Mouse (Mus musculus): Measurements from ENCODE around the gene Tmigd1. TPM values are rescaled to one million over a fixed set of nuclear protein-coding genes. Genes with fewer than 3 reads are reported as not detected.

The Tmigd1 gene
- polyA plus RNA-seq, 1 experiment from 2014 or later: not detected

GRCm38 (mm10) chr11:76891738-76892349 is 10.1 kb upstream of the Tmigd1 start:
- Histone ChIP-seq H3K79me2 (ENCODE audit: inconsistent target) (no peaks in the 10 kb centered on the region), H3K36me3 (ENCODE audit: inconsistent target) (no peaks in the 10 kb centered on the region), H3K4me3 (ENCODE audit: inconsistent target) (no peak overlapping the region), H3K27ac (no peak overlapping the region)
- WGBS (ENCODE audit: missing documents): 75% methylated on average over 4 of the region's 4 CpGs

GRCm38 (mm10) chr11:76892972-76893371 is 9.0 kb upstream of the Tmigd1 start:
- Histone ChIP-seq H3K79me2 (ENCODE audit: inconsistent target) (no peaks in the 10 kb centered on the region), H3K4me3 (ENCODE audit: inconsistent target) (no peak overlapping the region), H3K27ac (no peak overlapping the region), H3K36me3 (ENCODE audit: inconsistent target) (no peaks in the 10 kb centered on the region)
- WGBS (ENCODE audit: missing documents): 72% methylated on average over 3 of the region's 3 CpGs

- 6% methylated on average over 4 of the region's 4 CpGs for WGBS (ENCODE audit: missing documents)
- Histone ChIP-seq H3K36me3 (ENCODE audit: inconsistent target) (no peaks in the 10 kb centered on the region), H3K4me3 (ENCODE audit: inconsistent target) (no peak overlapping the region), H3K79me2 (ENCODE audit: inconsistent target) (no peaks in the 10 kb centered on the region), H3K27ac (no peak overlapping the region)
Observed at GRCm38 (mm10) chr11:76893570-76893969, 8.4 kb upstream of the Tmigd1 start.

- 22% methylated on average over 5 of the region's 5 CpGs for WGBS (ENCODE audit: missing documents)
- H3K36me3 ChIP-seq (ENCODE audit: inconsistent target): no peaks in the 10 kb centered on the region
Observed at GRCm38 (mm10) chr11:76894240-76894639, 7.7 kb upstream of the Tmigd1 start.

GRCm38 (mm10) chr11:76896360-76896759 is 5.6 kb upstream of the Tmigd1 start:
- 93% methylated on average over 6 of the region's 6 CpGs for WGBS (ENCODE audit: missing documents)
- Histone ChIP-seq H3K27ac (no peak overlapping the region), H3K4me3 (ENCODE audit: inconsistent target) (no peak overlapping the region), H3K79me2 (ENCODE audit: inconsistent target) (no peaks in the 10 kb centered on the region), H3K36me3 (ENCODE audit: inconsistent target) (no peaks in the 10 kb centered on the region)

More at GRCm38 (mm10) chr11:76894240-76894639, 7.7 kb upstream of the Tmigd1 start:
- H3K27ac ChIP-seq: no peak overlapping the region
- no peak overlapping the region for H3K4me3 ChIP-seq (ENCODE audit: inconsistent target)
- no peaks in the 10 kb centered on the region for H3K79me2 ChIP-seq (ENCODE audit: inconsistent target)

- Histone ChIP-seq H3K27ac (no peak overlapping the region), H3K36me3 (ENCODE audit: inconsistent target) (no peaks in the 10 kb centered on the region), H3K79me2 (ENCODE audit: inconsistent target) (no peaks in the 10 kb centered on the region), H3K4me3 (ENCODE audit: inconsistent target) (no peak overlapping the region)
- WGBS (ENCODE audit: missing documents): no CpG with 5 or more reads among the region's 1 CpGs
Observed at GRCm38 (mm10) chr11:76897126-76897525, 4.8 kb upstream of the Tmigd1 start.

GRCm38 (mm10) chr11:76897871-76898270 is 4.1 kb upstream of the Tmigd1 start:
- Histone ChIP-seq H3K79me2 (ENCODE audit: inconsistent target) (no peaks in the 10 kb centered on the region), H3K27ac (no peak overlapping the region), H3K36me3 (ENCODE audit: inconsistent target) (no peaks in the 10 kb centered on the region), H3K4me3 (ENCODE audit: inconsistent target) (no peak overlapping the region)
- WGBS (ENCODE audit: missing documents): 50% methylated on average over 3 of the region's 3 CpGs

GRCm38 (mm10) chr11:76898751-76899150 is 3.2 kb upstream of the Tmigd1 start:
- H3K79me2 ChIP-seq (ENCODE audit: inconsistent target): no peaks in the 10 kb centered on the region
- H3K4me3 ChIP-seq (ENCODE audit: inconsistent target): no peak overlapping the region
- no peak overlapping the region for H3K27ac ChIP-seq
- 65% methylated on average over 2 of the region's 3 CpGs for WGBS (ENCODE audit: missing documents)
- no peaks in the 10 kb centered on the region for H3K36me3 ChIP-seq (ENCODE audit: inconsistent target)

GRCm38 (mm10) chr11:76899758-76900738 is 1.9 kb upstream of the Tmigd1 start:
- H3K4me3 ChIP-seq (ENCODE audit: inconsistent target): no peak overlapping the region
- no peaks in the 10 kb centered on the region for H3K79me2 ChIP-seq (ENCODE audit: inconsistent target)
- no peaks in the 10 kb centered on the region for H3K36me3 ChIP-seq (ENCODE audit: inconsistent target)
- no peak overlapping the region for H3K27ac ChIP-seq
- WGBS (ENCODE audit: missing documents): 50% methylated on average over 5 of the region's 5 CpGs

GRCm38 (mm10) chr11:76904340-76904739 is 2.4 kb downstream of the Tmigd1 start:
- no peaks in the 10 kb centered on the region for H3K36me3 ChIP-seq (ENCODE audit: inconsistent target)
- no peak overlapping the region for H3K4me3 ChIP-seq (ENCODE audit: inconsistent target)
- no peaks in the 10 kb centered on the region for H3K79me2 ChIP-seq (ENCODE audit: inconsistent target)
- WGBS (ENCODE audit: missing documents): 86% methylated on average over 2 of the region's 2 CpGs
- no peak overlapping the region for H3K27ac ChIP-seq

- H3K27ac ChIP-seq: no peak overlapping the region
- 95% methylated on average over 7 of the region's 7 CpGs for WGBS (ENCODE audit: missing documents)
- no peak overlapping the region for H3K4me3 ChIP-seq (ENCODE audit: inconsistent target)
- no peaks in the 10 kb centered on the region for H3K79me2 ChIP-seq (ENCODE audit: inconsistent target)
- H3K36me3 ChIP-seq (ENCODE audit: inconsistent target): no peaks in the 10 kb centered on the region
Observed at GRCm38 (mm10) chr11:76908651-76909050, 6.7 kb downstream of the Tmigd1 start.

- WGBS (ENCODE audit: missing documents): 88% methylated on average over 3 of the region's 3 CpGs
Observed at GRCm38 (mm10) chr11:76911325-76912054, 9.5 kb downstream of the Tmigd1 start.

GRCm38 (mm10) chr11:76912055-76912395 is 10.1 kb downstream of the Tmigd1 start:
- Histone ChIP-seq H3K4me3 (ENCODE audit: inconsistent target) (no peak overlapping the region), H3K36me3 (ENCODE audit: inconsistent target) (no peaks in the 10 kb centered on the region), H3K79me2 (ENCODE audit: inconsistent target) (no peaks in the 10 kb centered on the region), H3K27ac (no peak overlapping the region)
- 69% methylated on average over 7 of the region's 7 CpGs for WGBS (ENCODE audit: missing documents)

More at GRCm38 (mm10) chr11:76911325-76912054, 9.5 kb downstream of the Tmigd1 start:
- Histone ChIP-seq H3K4me3 (ENCODE audit: inconsistent target) (no peak overlapping the region), H3K79me2 (ENCODE audit: inconsistent target) (no peaks in the 10 kb centered on the region), H3K36me3 (ENCODE audit: inconsistent target) (no peaks in the 10 kb centered on the region), H3K27ac (no peak overlapping the region)

GRCm38 (mm10) chr11:76914366-76914765 is 12.4 kb downstream of the Tmigd1 start:
- H3K27ac ChIP-seq: no peak overlapping the region
- H3K4me3 ChIP-seq (ENCODE audit: inconsistent target): no peak overlapping the region

More at GRCm38 (mm10) chr11:76914366-76914765, 12.4 kb downstream of the Tmigd1 start:
- 84% methylated on average over 7 of the region's 7 CpGs for WGBS (ENCODE audit: missing documents)
- Histone ChIP-seq H3K36me3 (ENCODE audit: inconsistent target) (no peaks in the 10 kb centered on the region), H3K79me2 (ENCODE audit: inconsistent target) (no peaks in the 10 kb centered on the region)

Data from macrophage (primary cell).